Mouse (Mus musculus) ES-Bruce4 (cell line): ENCODE data around the gene Spef1. TPM values are rescaled to one million over a fixed set of nuclear protein-coding genes. Genes with fewer than 3 reads are reported as not detected.

Experiments used
- H3K27ac ChIP-seq: 2 replicates; pipeline ENCODE4 v1.5.1; 2012; ENCODE audit warnings: low read length, inconsistent platforms; ENCODE audit not compliant: insufficient read depth
- H3K27me3 ChIP-seq: 2 replicates; pipeline ENCODE4 v1.6.1; 2012; ENCODE audit warnings: mild to moderate bottlenecking, low read length, inconsistent platforms; ENCODE audit not compliant: control insufficient read depth, poor library complexity, insufficient read depth, severe bottlenecking
- H3K36me3 ChIP-seq: 2 replicates; pipeline ENCODE4 v1.6.1; 2012; ENCODE audit warnings: inconsistent platforms, mild to moderate bottlenecking, low read length, moderate library complexity; ENCODE audit not compliant: control insufficient read depth, poor library complexity, insufficient read depth, severe bottlenecking
- H3K4me1 ChIP-seq: one replicate; pipeline ENCODE4 v1.8.1; 2011; ENCODE audit warnings: low read length; ENCODE audit not compliant: control insufficient read depth, insufficient read depth
- H3K4me3 ChIP-seq: 2 replicates; pipeline ENCODE4 v1.5.1; 2011; ENCODE audit warnings: low read depth, mild to moderate bottlenecking, low read length
- H3K9ac ChIP-seq: 2 replicates; pipeline ENCODE4 v1.6.1; 2012; ENCODE audit warnings: low read depth, mild to moderate bottlenecking, inconsistent platforms; ENCODE audit not compliant: poor library complexity, severe bottlenecking
- H3K9me3 ChIP-seq: replicated peaks from 2 replicates; pipeline ENCODE4 v1.6.1; 2012; ENCODE audit warnings: mild to moderate bottlenecking, low read length, inconsistent platforms; ENCODE audit not compliant: control insufficient read depth, poor library complexity, insufficient read depth, severe bottlenecking
- CTCF ChIP-seq: IDR thresholded peaks from one replicate; pipeline ENCODE4 v1.8.1; 2011; ENCODE audit warnings: low read depth, low read length
- EP300 ChIP-seq: IDR thresholded peaks from 2 replicates; pipeline ENCODE4 v1.6.1; 2011; ENCODE audit warnings: low read depth, low read length; ENCODE audit not compliant: insufficient read depth
- POLR2A ChIP-seq: IDR thresholded peaks from one replicate; pipeline ENCODE4 v1.8.1; 2011; ENCODE audit warnings: low read length; ENCODE audit not compliant: insufficient read depth
- polyA plus RNA-seq: library from polyadenylated mRNA; stranded (reverse); fragments of >200 nt; gene quantifications from 2 replicates; pipeline ENCODE4 v1.2.4, GENCODE M21; 2011; ENCODE audit warnings: low read depth; ENCODE audit not compliant: missing spikeins, insufficient read depth, insufficient read length

Gene Spef1
- polyA plus RNA-seq, 1 experiment = 1.2 TPM

- TF ChIP-seq EP300 (no peak), POLR2A (no peak), CTCF (no peak)
- H3K27ac ChIP-seq = no peak overlapping the region
- no peak overlapping the region for H3K4me3 ChIP-seq
- H3K9ac ChIP-seq = no peak overlapping the region
- H3K27me3 ChIP-seq = no peaks in the 10 kb centered on the region
- peaks cover 6% of the 10 kb centered on the region for H3K4me1 ChIP-seq
- H3K36me3 ChIP-seq = peaks cover 25% of the 10 kb centered on the region
- no peaks in the 10 kb centered on the region for H3K9me3 ChIP-seq
Observed at GRCm38 (mm10) chr2:131152166-131152730, 34.8 kb downstream of the Spef1 start.

GRCm38 (mm10) chr2:131149254-131149578 is 37.9 kb downstream of the Spef1 start:
- H3K9me3 ChIP-seq = no peaks in the 10 kb centered on the region
- H3K27ac ChIP-seq = no peak overlapping the region
- H3K9ac ChIP-seq = no peak overlapping the region
- H3K4me1 ChIP-seq = peaks cover 6% of the 10 kb centered on the region
- no peak for TF ChIP-seq EP300
- TF ChIP-seq CTCF = no peak
- TF ChIP-seq POLR2A = no peak
- no peak overlapping the region for H3K4me3 ChIP-seq
- H3K27me3 ChIP-seq = no peaks in the 10 kb centered on the region
- peaks cover 31% of the 10 kb centered on the region for H3K36me3 ChIP-seq

DNA sequence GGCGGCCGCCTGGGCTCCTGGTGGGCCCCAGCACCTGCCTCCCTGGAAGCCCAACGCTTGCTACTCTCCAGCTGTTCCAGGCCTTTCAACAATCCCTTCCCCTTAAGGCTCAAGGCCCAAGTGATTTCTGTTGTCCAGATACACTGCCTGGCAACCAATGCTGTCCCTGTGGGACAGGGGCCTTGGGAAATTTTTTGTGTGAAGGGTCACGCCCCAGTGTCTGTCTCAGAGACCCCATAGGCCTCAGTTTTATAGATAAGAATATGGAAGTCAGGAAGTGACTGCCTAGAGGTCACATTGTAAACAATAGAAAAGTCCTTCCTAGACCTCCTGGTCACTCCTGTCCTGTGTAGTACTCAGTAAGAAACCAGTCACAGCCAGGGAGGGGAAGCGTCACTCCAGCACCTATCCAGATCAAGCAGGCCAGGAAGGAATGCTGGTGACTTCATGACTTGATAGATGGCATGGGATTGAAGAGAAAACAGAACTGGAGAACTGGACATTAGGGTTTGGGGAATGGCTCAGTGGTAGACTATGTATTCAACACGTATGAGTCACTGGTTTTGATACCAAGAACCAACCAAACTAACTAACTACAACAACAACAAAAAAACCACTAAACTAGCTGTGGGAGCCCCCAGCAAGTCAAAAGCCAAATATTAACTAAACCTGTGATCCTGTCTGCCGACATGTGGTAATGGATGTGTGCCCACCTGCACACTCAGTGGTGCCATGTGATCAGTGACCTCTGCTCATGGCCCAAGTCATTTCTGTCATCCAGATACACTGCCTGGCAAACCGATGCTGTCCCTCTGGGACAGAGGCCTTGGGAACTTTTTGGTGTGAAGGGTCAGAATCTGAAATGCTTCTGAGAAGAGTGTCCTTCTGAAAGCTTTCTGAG is 38.5 kb downstream of the Spef1 start:
- H3K9me3 ChIP-seq = no peaks in the 10 kb centered on the region
- no peak overlapping the region for H3K27ac ChIP-seq
- H3K9ac ChIP-seq = no peak overlapping the region
- TF ChIP-seq POLR2A = no peak
- TF ChIP-seq EP300 = no peak
- no peak for TF ChIP-seq CTCF
- H3K36me3 ChIP-seq = peaks cover 31% of the 10 kb centered on the region
- H3K27me3 ChIP-seq = no peaks in the 10 kb centered on the region
- peaks cover 6% of the 10 kb centered on the region for H3K4me1 ChIP-seq
- no peak overlapping the region for H3K4me3 ChIP-seq

DNA sequence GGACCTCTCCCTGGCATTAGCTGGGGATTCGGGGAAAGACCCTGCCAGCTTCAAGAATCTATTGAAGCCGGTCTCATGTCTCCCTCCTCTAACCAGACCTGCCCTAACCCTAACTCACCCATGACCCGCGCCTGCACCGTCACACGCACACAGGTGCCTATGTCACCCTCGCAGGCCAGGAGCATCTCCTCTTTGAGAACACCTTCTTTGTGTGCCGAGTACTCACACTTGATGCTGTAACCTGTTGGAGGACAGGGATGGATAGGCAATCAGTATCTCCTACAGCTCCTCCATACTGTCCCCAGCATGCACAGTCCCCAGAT is 40.1 kb downstream of the Spef1 start:
- Histone ChIP-seq H3K36me3 (peaks cover 31% of the 10 kb centered on the region), H3K9ac (no peak overlapping the region), H3K9me3 (no peaks in the 10 kb centered on the region), H3K4me1 (peaks cover 4% of the 10 kb centered on the region), H3K27ac (no peak overlapping the region), H3K27me3 (no peaks in the 10 kb centered on the region), H3K4me3 (no peak overlapping the region)
- TF ChIP-seq EP300 (no peak), POLR2A (no peak)

DNA sequence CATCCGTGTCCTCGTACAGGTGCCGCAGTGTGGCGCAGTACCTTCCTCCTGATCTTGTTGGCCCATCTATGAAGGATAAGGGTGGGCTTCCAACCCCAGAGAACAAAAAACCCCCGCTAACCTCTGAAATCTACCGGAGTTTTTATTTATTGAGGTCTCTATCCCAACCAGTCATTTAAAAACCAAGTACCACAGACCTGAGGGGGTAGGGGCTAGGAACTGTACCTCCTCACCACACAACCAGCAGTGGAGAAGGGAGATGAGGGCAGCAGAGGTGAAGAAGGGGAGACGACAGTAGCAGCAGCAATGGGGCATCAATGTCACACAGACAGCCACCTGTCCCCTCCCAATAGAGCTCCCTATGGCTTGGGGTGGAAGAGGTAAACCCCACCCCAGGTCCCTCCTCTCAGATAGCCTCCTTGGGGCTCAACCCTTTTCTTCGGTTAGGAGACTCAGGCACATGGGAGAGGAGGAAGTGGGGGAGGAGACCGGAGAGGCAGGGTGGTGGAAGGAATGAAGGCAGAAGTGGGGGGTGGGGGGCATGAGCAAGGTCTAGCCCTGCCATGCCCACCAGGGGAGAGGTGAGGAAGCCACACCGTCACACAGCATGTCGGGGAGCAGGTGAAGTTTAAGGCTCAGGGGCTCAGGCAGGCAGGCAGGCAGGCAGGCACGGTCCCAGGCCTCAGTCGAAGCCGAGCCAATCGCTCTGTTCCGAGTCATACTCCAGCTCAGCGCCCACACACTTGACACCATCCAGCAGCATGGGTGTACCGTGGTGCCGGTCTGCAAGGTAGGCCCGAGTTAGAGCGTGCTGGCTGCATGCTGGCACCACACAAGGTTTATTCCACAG is 40.7 kb downstream of the Spef1 start:
- Histone ChIP-seq H3K27ac (no peak overlapping the region), H3K36me3 (peaks cover 30% of the 10 kb centered on the region), H3K9me3 (no peaks in the 10 kb centered on the region), H3K4me1 (no peaks in the 10 kb centered on the region), H3K9ac (no peak overlapping the region), H3K27me3 (no peaks in the 10 kb centered on the region), H3K4me3 (no peak overlapping the region)
- TF ChIP-seq CTCF = no peak
- no peak for TF ChIP-seq EP300
- TF ChIP-seq POLR2A = no peak

DNA sequence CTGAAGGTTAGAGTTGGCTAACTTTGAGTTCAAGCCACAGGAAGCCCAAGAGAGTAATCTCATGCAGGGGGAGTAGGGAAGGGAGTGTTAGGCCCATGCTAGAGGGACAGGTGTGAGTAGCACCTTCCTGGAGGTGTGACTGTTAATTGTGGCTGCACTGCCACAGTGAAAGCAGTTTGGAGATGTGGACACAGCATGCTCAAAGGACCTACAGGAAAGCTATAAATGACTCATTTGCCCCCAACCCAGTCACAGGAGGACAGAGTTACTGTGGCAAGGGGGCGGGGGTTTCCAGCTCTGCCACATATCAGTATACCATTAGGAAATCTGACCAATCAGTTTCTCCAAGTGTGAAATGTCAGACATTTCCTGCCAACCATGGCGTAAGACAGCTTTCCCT is 41.5 kb downstream of the Spef1 start:
- Histone ChIP-seq H3K9ac (no peak overlapping the region), H3K9me3 (no peaks in the 10 kb centered on the region), H3K27ac (no peak overlapping the region), H3K4me1 (no peaks in the 10 kb centered on the region), H3K27me3 (no peaks in the 10 kb centered on the region), H3K4me3 (no peak overlapping the region), H3K36me3 (peaks cover 23% of the 10 kb centered on the region)
- TF ChIP-seq CTCF = no peak
- no peak for TF ChIP-seq EP300
- no peak for TF ChIP-seq POLR2A
